12 mouse cellular contexts compared by ENCODE assay signal in genomic region chr12:51403987-51404586, GRCm38 (mm10). TPM values are rescaled to one million over a fixed set of nuclear protein-coding genes. Genes with fewer than 3 reads are reported as not detected.
DNase-seq lines count a peak whose midpoint lies in the region; TF ChIP-seq lines count a peak whose summit lies in the region.
"Had no signal": no experiment of that assay in that cellular context is flagged by ENCODE, and none has a peak within 500 bp of the region (broad histone marks: within the 10 kb centered on the region; RNA-seq: fewer than 3 reads in every experiment).

No protein-coding gene starts in this region.

- DNase-seq in embryo, embryonic 10.5 days (ENCODE audit: low spot score) = peak; percentile 32
- no peak for DNase-seq in embryo, embryonic 9.5 days (ENCODE audit: extremely low spot score)
- no peak for DNase-seq in layer of hippocampus, adult 2 months (ENCODE audit: low spot score in 2 of 2)
- no peak for DNase-seq in layer of hippocampus, postnatal 25 days (ENCODE audit: extremely low spot score in 1 of 2, low spot score in 1 of 2)
- DNase-seq in MN1 (ENCODE audit: low spot score) = peak; percentile 14
- DNase-seq in mesoderm, embryonic 11.5 days (ENCODE audit: low read depth, low spot score) = peak; percentile 21
- DNase-seq in heart, postnatal 14 days = no peak
- no peak for DNase-seq in left cerebral cortex, postnatal 10 days (ENCODE audit: extremely low spot score in 1 of 2, low spot score in 2 of 2)
- DNase-seq: B cell, adult 2 months; cerebellum, postnatal 25 days had no signal

- intact Hi-C loops in heart, postnatal 14 days (cut with DNase I) = loop anchor here (5.0 to 10.0 kb wide), 2 partner anchors 218 to 341 kb away; no protein-coding TSS in a partner anchor
- intact Hi-C loops in left cerebral cortex, postnatal 10 days (cut with DNase I) = loop anchor here (5.0 kb wide), 1 partner anchor 218 kb away; no protein-coding TSS in a partner anchor

- no peak overlapping the region for H3K27ac ChIP-seq in layer of hippocampus, adult 2 months
- H3K27ac ChIP-seq: heart, embryonic 13.5 days had no signal

- peak; percentile 69 for TF ChIP-seq CTCF in layer of hippocampus, adult 2 months (conservative IDR thresholded peaks at IDR 0.05)

- no peak overlapping the region for H3K4me3 ChIP-seq in layer of hippocampus, adult 2 months
- H3K4me3 ChIP-seq: heart, embryonic 13.5 days; myocyte had no signal

RNA-seq across cellular contexts. Expression of gene Scfd1, which starts 26.8 kb away (rescaled TPM):
- total RNA-seq in layer of hippocampus, adult 2 months (2021) = 10 to 100 TPM; 39.0 to 42.0 TPM
- total RNA-seq in layer of hippocampus, postnatal 25 days (2021) = 10 to 100 TPM; 37.2 to 41.1 TPM
- 10 to 100 TPM; 26.2 to 27.6 TPM for total RNA-seq in heart, postnatal 14 days (2021)
- total RNA-seq in left cerebral cortex, postnatal 10 days (2021) = 10 to 100 TPM; 42.7 to 43.8 TPM

RNA-seq across cellular contexts. Expression of gene G2e3, which starts 56.2 kb away (rescaled TPM):
- total RNA-seq in layer of hippocampus, adult 2 months (2021) = 10 to 100 TPM; 12.4 to 14.7 TPM
- 10 to 100 TPM in 1 of 2 experiments, 1 to 10 TPM in 1; 9.3 to 14.8 TPM for total RNA-seq in layer of hippocampus, postnatal 25 days (2021)
- 1 to 10 TPM; 5.2 to 5.5 TPM for total RNA-seq in heart, postnatal 14 days (2021)
- total RNA-seq in left cerebral cortex, postnatal 10 days (2021) = 10 to 100 TPM; 11.0 to 11.8 TPM

Comparison
In these comparisons a context has a peak if more than half of its experiments do, and no peak if none do; other contexts are left out.
1. DNase-seq: peak in embryo, embryonic 10.5 days (single experiment), MN1 (single experiment) and mesoderm, embryonic 11.5 days (single experiment); none in embryo, embryonic 9.5 days (single experiment), layer of hippocampus, adult 2 months (0 of 2), layer of hippocampus, postnatal 25 days (0 of 2), heart, postnatal 14 days (0 of 2) and left cerebral cortex, postnatal 10 days (0 of 2).